Mouse (Mus musculus): Measurements from ENCODE around the gene Ttc9c.

GRCm38 (mm10) chr19:8853117-8853516, 34.0 kb upstream of the Ttc9c start:
- TF ChIP-seq GATA1 (IDR thresholded peaks at IDR 0.05; ENCODE audit: borderline replicate concordance, low read length) (no peak), CTCF (IDR thresholded peaks at IDR 0.05; ENCODE audit: low read depth, low read length) (no peak)
